9 mouse cellular contexts compared by ENCODE assay signal in the genomic region with DNA sequence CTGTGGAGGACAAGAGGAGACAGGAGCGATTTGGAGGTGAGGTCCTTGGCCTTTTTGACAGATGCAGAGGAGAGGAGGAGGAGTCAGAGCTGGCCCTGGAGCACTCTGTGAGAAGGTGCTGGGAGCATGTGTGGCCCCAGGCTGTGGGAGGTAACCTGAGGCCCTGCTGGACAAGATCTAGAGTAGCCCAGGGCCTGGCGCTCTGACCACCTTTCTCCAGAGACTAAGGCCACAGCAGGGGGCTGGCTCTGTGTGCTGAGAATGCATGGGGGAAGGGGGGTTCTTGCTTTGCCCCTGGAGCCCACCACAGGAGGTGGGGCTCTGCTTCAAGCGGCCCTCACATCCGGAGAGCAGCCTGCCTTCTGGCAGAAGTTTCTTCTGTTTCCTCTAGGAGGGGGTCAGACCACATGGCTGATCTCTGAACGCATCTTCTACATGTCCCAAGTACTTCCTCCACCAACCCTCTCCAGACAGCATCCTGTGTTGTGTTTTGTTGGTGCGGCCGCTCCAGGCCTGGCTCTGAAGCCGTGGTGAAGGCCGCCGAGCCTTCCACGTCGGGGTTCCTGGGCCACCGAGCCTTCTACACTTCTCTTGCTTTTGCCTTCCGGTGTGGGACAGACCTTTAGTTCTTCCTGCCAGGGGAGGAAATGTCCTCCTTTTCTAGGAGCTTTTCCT. TPM values are rescaled to one million over a fixed set of nuclear protein-coding genes. Genes with fewer than 3 reads are reported as not detected.
A peak's percentile ranks its signal among the peaks of the same experiment; 100 is the strongest.
DNase-seq lines count a peak whose midpoint lies in the region; ATAC-seq and TF ChIP-seq lines count a peak whose summit lies in the region.
"Had no signal": no experiment of that assay in that cellular context is flagged by ENCODE, and none has a peak within 500 bp of the region (broad histone marks: within the 10 kb centered on the region; RNA-seq: fewer than 3 reads in every experiment).

No protein-coding gene starts in this region.

- H3K9me3 ChIP-seq in stomach, embryonic 15.5 days: no peaks in the 10 kb centered on the region
- H3K9me3 ChIP-seq in stomach, postnatal 0 days (ENCODE audit: control insufficient read depth, low read length): no peaks in the 10 kb centered on the region
- H3K9me3 ChIP-seq: intestine, embryonic 15.5 days had no signal

- peak; percentile 2 for DNase-seq in gastrocnemius, adult 2 months
- no peak for DNase-seq in gastrocnemius, postnatal 4 days (ENCODE audit: low spot score in 2 of 2)
- no peak for DNase-seq in stomach, postnatal 0 days (ENCODE audit: low spot score)
- DNase-seq in retina, embryonic 14.5 days (ENCODE audit: low spot score): no peak
- no peak for DNase-seq in kidney, postnatal 25 days
- DNase-seq in Muller cell, postnatal 12 days (ENCODE audit: inconsistent ontology term): no peak

- no peak overlapping the region for H3K4me2 ChIP-seq in stomach, embryonic 15.5 days
- no peak overlapping the region for H3K4me2 ChIP-seq in stomach, postnatal 0 days (replicated peaks; ENCODE audit: low read depth)
- H3K4me2 ChIP-seq: intestine, embryonic 15.5 days had no signal

- H3K36me3 ChIP-seq in stomach, embryonic 15.5 days: no peaks in the 10 kb centered on the region
- no peaks in the 10 kb centered on the region for H3K36me3 ChIP-seq in stomach, postnatal 0 days (ENCODE audit: control insufficient read depth, insufficient read depth, low read length)
- H3K36me3 ChIP-seq: intestine, embryonic 15.5 days had no signal

- H3K27me3 ChIP-seq in stomach, embryonic 15.5 days (replicated peaks): no peaks in the 10 kb centered on the region
- no peaks in the 10 kb centered on the region for H3K27me3 ChIP-seq in stomach, postnatal 0 days (ENCODE audit: control insufficient read depth, insufficient read depth, low read length)
- H3K27me3 ChIP-seq: intestine, embryonic 15.5 days had no signal

- H3K9ac ChIP-seq in stomach, embryonic 15.5 days: no peak overlapping the region
- H3K9ac ChIP-seq in stomach, postnatal 0 days (ENCODE audit: low read length): no peak overlapping the region
- H3K9ac ChIP-seq: intestine, embryonic 15.5 days had no signal

- 67% methylated on average over 14 of the region's 14 CpGs for WGBS in stomach, embryonic 15.5 days
- WGBS in stomach, postnatal 0 days: 72% methylated on average over 14 of the region's 14 CpGs

- H3K27ac ChIP-seq in gastrocnemius, adult 2 months: no peak overlapping the region
- H3K27ac ChIP-seq in stomach, embryonic 15.5 days: peak overlapping the region; percentile 24; the same call in 1 of the 2 replicates
- H3K27ac ChIP-seq in stomach, postnatal 0 days (replicated peaks): no peak overlapping the region
- H3K27ac ChIP-seq: intestine, embryonic 15.5 days had no signal

- no peak for TF ChIP-seq EP300 in stomach, postnatal 0 days (optimal IDR thresholded peaks at IDR 0.05)

- no peak for ATAC-seq in stomach, embryonic 15.5 days (ENCODE audit: insufficient read depth, low FRiP score, low read depth)
- ATAC-seq in stomach, postnatal 0 days (ENCODE audit: low FRiP score, low TSS enrichment): no peak
- ATAC-seq in megakaryocyte, adult 5-6 weeks (ENCODE audit: poor library complexity, severe bottlenecking): peak; percentile 17
- ATAC-seq: intestine, embryonic 15.5 days had no signal

- intact Hi-C loops in gastrocnemius, adult 2 months (cut with DNase I): no loop called here

- H3K4me1 ChIP-seq in stomach, embryonic 15.5 days: peaks cover 12% of the 10 kb centered on the region; the same call in 1 of the 2 replicates
- H3K4me1 ChIP-seq in stomach, postnatal 0 days (replicated peaks; ENCODE audit: control insufficient read depth, insufficient read depth): no peaks in the 10 kb centered on the region

- no peak for TF ChIP-seq CTCF in gastrocnemius, adult 2 months (IDR thresholded peaks at IDR 0.05)
- no peak for TF ChIP-seq CTCF in stomach, postnatal 0 days (IDR thresholded peaks at IDR 0.05; ENCODE audit: low read depth)

- H3K4me3 ChIP-seq in gastrocnemius, adult 2 months: no peak overlapping the region
- H3K4me3 ChIP-seq in stomach, embryonic 15.5 days (replicated peaks): no peak overlapping the region
- H3K4me3 ChIP-seq in stomach, postnatal 0 days (ENCODE audit: low read depth, low read length): no peak overlapping the region
- H3K4me3 ChIP-seq: intestine, embryonic 15.5 days had no signal

RNA-seq across cellular contexts. Expression of a gene that starts 10.3 kb away (rescaled TPM):
- 10 to 100 TPM; 12.2 to 27.1 TPM for total RNA-seq in gastrocnemius, adult 2 months (2021)
- 10 to 100 TPM; 72.4 to 83.6 TPM for total RNA-seq in gastrocnemius, postnatal 4 days (2021)
- 363 and 395 TPM in 2 replicates for polyA plus RNA-seq in stomach, embryonic 15.5 days (2015; fragmentation: Nextera tagmentation; extraction: Ambion mirVana)
- 522 and 533 TPM in 2 replicates for polyA plus RNA-seq in stomach, postnatal 0 days (2015; fragmentation: Nextera tagmentation; extraction: Ambion mirVana)
- 1,305 and 1,385 TPM in 2 replicates for total RNA-seq in megakaryocyte, adult 5-6 weeks (2015)
- total RNA-seq in megakaryocyte, adult 5-6 weeks (2017): 523 and 622 TPM in 2 replicates

RNA-seq across cellular contexts. Expression of a gene that starts 15.9 kb away (rescaled TPM):
- 1 to 10 TPM in 1 of 2 experiments, under 1 TPM in 1; 0.71 to 1.9 TPM for total RNA-seq in gastrocnemius, adult 2 months (2021)
- 1 to 10 TPM; 3.2 to 3.7 TPM for total RNA-seq in gastrocnemius, postnatal 4 days (2021)
- 4.3 and 5.7 TPM in 2 replicates for polyA plus RNA-seq in stomach, embryonic 15.5 days (2015; fragmentation: Nextera tagmentation; extraction: Ambion mirVana)
- 1.3 TPM in 2 replicates for polyA plus RNA-seq in stomach, postnatal 0 days (2015; fragmentation: Nextera tagmentation; extraction: Ambion mirVana)
- 0.89 and 1.8 TPM in 2 replicates for total RNA-seq in megakaryocyte, adult 5-6 weeks (2015)
- total RNA-seq in megakaryocyte, adult 5-6 weeks (2017): 1.7 and 2.9 TPM in 2 replicates

RNA-seq across cellular contexts. Expression of a gene that starts 23.4 kb away (rescaled TPM):
- total RNA-seq in gastrocnemius, adult 2 months (2021): under 1 TPM in 1 of 2 experiments, not detected in 1; 0.71 TPM
- 1 to 10 TPM; 2.4 to 2.7 TPM for total RNA-seq in gastrocnemius, postnatal 4 days (2021)
- 34.8 and 39.7 TPM in 2 replicates for polyA plus RNA-seq in stomach, embryonic 15.5 days (2015; fragmentation: Nextera tagmentation; extraction: Ambion mirVana)
- polyA plus RNA-seq in stomach, postnatal 0 days (2015; fragmentation: Nextera tagmentation; extraction: Ambion mirVana): 18.0 and 20.3 TPM in 2 replicates
- total RNA-seq in megakaryocyte, adult 5-6 weeks (2015): 2,426 and 2,524 TPM in 2 replicates
- total RNA-seq in megakaryocyte, adult 5-6 weeks (2017): 3,236 and 3,524 TPM in 2 replicates

RNA-seq across cellular contexts. Expression of a gene that starts 57.6 kb away (rescaled TPM):
- total RNA-seq in gastrocnemius, adult 2 months (2021): not detected
- total RNA-seq in gastrocnemius, postnatal 4 days (2021): under 1 TPM in 1 of 2 experiments, not detected in 1; 0.54 TPM
- 11.1 and 11.9 TPM in 2 replicates for polyA plus RNA-seq in stomach, embryonic 15.5 days (2015; fragmentation: Nextera tagmentation; extraction: Ambion mirVana)
- polyA plus RNA-seq in stomach, postnatal 0 days (2015; fragmentation: Nextera tagmentation; extraction: Ambion mirVana): 15.6 and 21.6 TPM in 2 replicates
- total RNA-seq in megakaryocyte, adult 5-6 weeks (2015): 1.1 and 1.9 TPM in 2 replicates
- total RNA-seq in megakaryocyte, adult 5-6 weeks (2017): 0.04 and 0.15 TPM in 2 replicates

Comparison
In these comparisons a context has a peak if more than half of its experiments do, and no peak if none do; other contexts are left out.
1. RNA of a gene that starts 10.3 kb away (total RNA-seq): 523 to 1,385 TPM in megakaryocyte, adult 5-6 weeks; 72.4 to 83.6 TPM in gastrocnemius, postnatal 4 days and 12.2 to 27.1 TPM in gastrocnemius, adult 2 months; every median in the first group is over 4 times any median in the second.
2. RNA of a gene that starts 23.4 kb away (total RNA-seq): 2,426 to 3,524 TPM in megakaryocyte, adult 5-6 weeks; 2.4 to 2.7 TPM in gastrocnemius, postnatal 4 days and 0.71 TPM in gastrocnemius, adult 2 months; every median in the first group is over 100 times any median in the second.